Mouse (Mus musculus): ENCODE results near the gene Ralgds.

The Ralgds gene

DNA sequence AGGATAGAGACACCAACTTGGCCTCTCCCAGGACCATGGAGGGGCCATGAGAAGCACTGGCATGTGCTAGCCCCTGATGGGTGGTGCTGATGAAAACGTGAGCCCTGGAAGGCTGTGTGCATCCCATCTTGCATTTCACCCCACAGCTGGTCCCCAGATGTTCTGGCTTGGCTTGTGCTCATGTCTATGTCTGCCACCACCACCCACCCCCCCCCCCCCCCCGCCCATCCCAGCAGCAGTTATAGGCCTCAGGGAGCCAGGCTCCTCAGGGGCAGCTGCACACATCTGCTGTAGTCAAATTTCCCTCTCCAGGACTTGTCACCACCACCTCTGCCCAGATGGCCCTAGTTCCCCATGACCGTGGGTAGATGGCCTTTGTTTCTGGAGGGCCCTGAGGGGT is 57.0 kb downstream of the Ralgds start:
- no peak for DNase-seq

DNA sequence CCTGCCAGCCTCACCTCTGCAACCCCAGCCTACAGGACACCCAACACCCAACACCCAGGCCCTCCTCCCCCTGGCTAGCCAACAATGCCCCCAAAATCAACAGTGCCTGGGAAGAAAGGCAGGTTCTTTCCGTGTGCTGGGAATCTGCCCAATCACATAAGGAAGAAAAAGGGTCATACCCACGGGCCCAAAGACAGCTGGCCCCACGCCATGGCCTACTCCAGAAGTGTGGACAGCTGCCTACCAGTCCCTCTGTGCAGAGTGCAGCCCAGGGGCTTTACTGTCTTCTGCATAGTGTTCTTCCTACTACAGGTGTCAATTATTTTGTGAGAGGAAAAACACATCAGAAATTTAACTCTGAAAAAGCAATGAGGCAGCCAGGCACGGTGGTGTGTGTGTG is 62.4 kb downstream of the Ralgds start:
- DNase-seq, result no peak

- DNase-seq, result no peak
These were observed 63.9 kb downstream of the Ralgds start for GRCm38 (mm10) chr2:28576815-28577214.

DNA sequence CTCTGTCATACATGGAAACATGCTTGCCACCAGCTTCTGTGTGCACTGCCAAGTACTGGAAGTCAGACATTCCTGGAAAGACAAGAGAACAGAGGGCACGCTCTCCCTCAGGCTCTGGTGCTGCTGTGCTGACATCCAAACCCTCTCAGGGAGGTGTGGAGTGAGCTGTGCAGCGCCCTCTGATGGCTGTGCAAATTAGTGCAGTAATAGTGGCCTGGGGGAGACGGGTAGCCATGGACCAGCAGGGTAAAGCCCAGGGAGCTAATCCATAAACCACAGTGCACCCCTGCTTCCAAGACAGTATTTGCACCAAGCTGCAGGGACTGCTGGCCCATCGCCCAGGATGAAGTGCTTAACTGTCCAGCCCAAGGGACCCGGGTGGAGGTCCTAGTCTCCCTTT is 65.1 kb downstream of the Ralgds start:
- DNase-seq, result no peak

GRCm38 (mm10) chr2:28582647-28583353 is 69.9 kb downstream of the Ralgds start:
- DNase-seq, result peak; percentile 88

GRCm38 (mm10) chr2:28583651-28584050 is 70.7 kb downstream of the Ralgds start, which contains the start of gene Gtf3c5:
Gene Gtf3c5 (minus strand): TSS chr2:28583751.
- DNase-seq, result no peak

- peak; percentile 77 for DNase-seq
These were observed 72.2 kb downstream of the Ralgds start for GRCm38 (mm10) chr2:28585043-28585571.

- no peak for DNase-seq
These were observed 72.8 kb downstream of the Ralgds start for GRCm38 (mm10) chr2:28585730-28586129.

GRCm38 (mm10) chr2:28588574-28588973 is 75.6 kb downstream of the Ralgds start:
- no peak for DNase-seq

- DNase-seq, result no peak
These were observed 78.6 kb downstream of the Ralgds start for GRCm38 (mm10) chr2:28591479-28591878.

GRCm38 (mm10) chr2:28592809-28593208 is 79.9 kb downstream of the Ralgds start:
- peak; percentile 42 for DNase-seq

DNA sequence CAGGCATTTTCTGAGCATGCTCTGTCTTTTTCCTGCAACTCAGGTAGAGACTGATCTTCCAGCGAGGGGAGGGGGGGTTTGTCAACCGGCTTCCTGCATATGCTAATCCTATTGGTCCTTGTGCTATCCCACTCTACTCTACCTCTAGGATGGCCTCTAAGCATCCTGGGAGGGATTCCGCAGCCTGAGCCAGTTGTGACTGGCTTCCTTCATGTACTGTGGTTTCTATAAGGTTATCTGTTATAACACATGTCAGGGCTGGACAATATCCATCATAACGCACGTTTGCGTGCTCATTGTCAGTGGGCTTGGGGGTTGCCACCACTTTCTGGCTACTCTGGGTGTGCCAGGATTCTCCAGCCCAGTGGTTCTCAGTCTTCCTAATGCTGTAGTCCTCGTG is 83.1 kb downstream of the Ralgds start:
- no peak for DNase-seq

- no peak for DNase-seq
These were observed 84.1 kb downstream of the Ralgds start for GRCm38 (mm10) chr2:28596998-28597397.

DNA sequence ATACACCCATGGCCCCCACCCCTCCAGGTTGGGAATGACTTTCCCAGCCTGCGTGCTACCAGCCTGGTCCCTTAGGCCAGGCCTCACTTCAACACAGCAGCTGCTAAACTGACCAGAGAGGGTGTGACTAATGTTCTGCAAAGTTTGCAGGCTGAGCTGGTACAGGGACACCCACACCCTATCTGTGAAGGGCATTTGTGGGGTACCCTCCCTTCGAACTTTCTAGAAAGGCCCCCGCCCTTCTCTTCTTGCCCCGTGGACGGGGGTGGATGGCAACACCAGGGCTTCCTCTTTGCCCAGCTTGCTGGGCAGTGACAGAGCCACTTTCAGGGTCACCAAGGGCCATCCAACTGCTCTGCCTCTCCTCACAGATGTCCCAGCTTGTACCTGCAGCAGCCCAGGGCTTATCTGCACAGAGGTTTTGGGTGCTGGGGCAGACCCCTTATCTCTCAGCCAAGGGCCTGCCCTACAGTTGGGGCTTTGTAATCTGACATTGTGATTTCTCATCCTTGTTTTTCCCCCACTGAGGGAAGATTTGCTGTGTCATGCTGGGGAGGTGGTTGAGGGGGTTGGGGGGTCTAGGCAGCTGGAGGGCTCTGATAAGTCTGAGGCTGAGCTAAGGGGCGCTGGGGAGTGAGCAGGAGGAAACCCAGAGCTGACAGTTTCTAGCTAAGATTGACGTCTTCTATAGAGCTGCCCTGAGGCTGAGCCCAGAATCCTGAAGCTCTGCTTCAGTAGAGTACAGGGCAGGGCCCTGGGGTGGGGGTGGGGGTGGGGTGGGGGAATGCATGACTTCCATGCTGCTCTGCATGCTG is 85.0 kb downstream of the Ralgds start:
- DNase-seq, result no peak

- no peak for DNase-seq
These were observed 86.0 kb downstream of the Ralgds start for GRCm38 (mm10) chr2:28598692-28599568.

DNA sequence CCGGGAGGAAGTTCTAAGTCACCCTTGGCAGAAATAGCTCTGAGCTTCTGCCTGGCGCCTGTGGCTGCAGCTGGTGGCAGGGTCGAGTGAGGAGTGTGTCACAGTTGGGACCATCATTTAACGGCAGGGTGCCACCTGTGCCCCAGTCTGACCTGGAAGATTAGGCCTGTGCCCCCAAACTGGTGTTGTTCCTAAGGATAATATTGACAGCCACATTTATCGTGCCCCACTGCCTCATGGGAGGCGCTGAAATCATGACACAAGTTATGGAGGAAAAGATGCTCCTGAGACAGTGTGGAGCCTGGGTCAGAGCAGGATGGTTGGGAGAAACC is 86.6 kb downstream of the Ralgds start:
- no peak for DNase-seq

DNA sequence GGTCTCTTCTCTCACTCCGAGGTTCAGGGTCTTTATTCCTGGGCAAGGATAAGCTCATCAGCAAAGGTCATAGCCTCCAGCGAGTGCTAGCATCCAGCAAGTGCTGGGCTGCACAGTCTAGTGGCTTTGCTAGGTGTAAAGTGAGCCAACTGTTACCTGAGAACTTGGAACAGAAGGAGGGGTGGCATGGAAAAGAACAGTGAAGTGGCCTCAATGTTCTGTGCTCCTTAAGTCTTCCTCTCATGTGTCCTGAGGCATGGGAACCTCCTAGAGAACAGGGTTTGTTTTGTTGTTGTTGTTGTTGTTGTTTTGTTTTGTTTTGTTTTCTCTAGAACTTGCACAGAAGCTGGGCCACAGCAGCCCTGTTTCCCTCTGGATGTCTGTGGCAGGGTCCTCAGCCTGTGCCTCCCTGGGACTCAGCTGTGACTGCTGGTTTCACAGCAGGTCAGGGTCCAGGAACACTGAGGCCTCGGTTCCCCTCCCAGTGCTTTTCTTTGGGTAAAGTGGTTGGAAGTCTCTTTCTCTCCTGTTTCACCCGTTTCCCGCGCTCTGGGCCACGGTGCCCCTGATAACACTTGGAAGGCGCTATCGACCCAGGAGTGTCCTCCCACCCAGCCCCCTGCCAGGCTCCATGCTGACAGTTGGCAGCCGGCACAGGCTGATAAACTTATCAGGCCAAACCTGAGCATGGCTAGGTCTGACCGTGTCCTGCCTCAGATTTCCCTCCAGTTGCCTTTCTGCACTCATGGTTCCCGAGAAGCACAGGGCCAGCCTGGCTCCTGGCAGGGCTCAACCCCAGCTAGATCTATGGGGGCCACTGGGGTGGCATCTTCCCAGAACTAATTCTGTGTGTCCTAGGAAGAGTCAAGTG is 89.0 kb downstream of the Ralgds start:
- DNase-seq, result no peak
